Mouse (Mus musculus): Measurements from ENCODE around the gene Ces2b.

DNA sequence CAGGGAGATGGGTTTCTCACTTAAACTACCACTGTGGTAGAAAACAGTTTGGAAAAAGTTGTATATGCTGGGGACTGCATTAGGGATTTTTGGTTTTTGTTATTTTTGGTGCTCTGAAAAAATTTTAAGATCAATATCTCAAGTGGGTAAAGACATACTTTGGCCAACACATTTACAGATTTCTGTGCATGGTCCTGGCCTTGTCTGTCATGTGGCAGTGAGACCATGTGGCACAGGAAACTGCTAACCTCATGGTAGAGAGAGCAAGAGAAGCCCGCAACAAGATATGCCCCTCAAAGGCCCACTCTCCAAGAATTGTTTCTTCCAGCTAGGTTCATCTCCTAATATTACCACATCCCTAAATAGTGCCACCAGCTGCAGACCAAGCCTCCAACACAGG is 32.0 kb upstream of the Ces2b start:
- no peak for TF ChIP-seq CTCF (IDR thresholded peaks at IDR 0.05; ENCODE audit: low read depth)
- TF ChIP-seq EP300 (optimal IDR thresholded peaks at IDR 0.05), result no peak

All from stomach, postnatal 0 days (tissue).